Mouse (Mus musculus) small intestine, adult 2 months (tissue): ENCODE data around the gene Ccdc157. TPM values are rescaled to one million over a fixed set of nuclear protein-coding genes. Genes with fewer than 3 reads are reported as not detected.
A peak's percentile ranks its signal among the peaks of the same experiment; 100 is the strongest.
"Not testable (repeated sequence)": the region's sequence is repeated elsewhere in the genome, so short reads cannot be mapped to it uniquely, and the experiment has no call there.

Experiments
- H3K27ac ChIP-seq: fragments of 200-500 bp; 2 replicates; pipeline ENCODE4 v1.5.1; 2012; ENCODE audit warnings: low read depth, low read length, control low read depth, inconsistent platforms; ENCODE audit not compliant: insufficient read depth
- H3K27me3 ChIP-seq: fragments of 200-500 bp; 2 replicates; pipeline ENCODE4 v1.6.1; 2012; ENCODE audit warnings: mild to moderate bottlenecking, moderate library complexity, low read length, inconsistent platforms; ENCODE audit not compliant: control insufficient read depth, insufficient read depth
- H3K36me3 ChIP-seq: fragments of 200-500 bp; 2 replicates; pipeline ENCODE4 v1.6.1; 2012; ENCODE audit warnings: mild to moderate bottlenecking, low read length, control low read depth, inconsistent platforms; ENCODE audit not compliant: control insufficient read depth, insufficient read depth
- H3K4me1 ChIP-seq: fragments of 200-500 bp; 2 replicates; pipeline ENCODE4 v1.6.1; 2012; ENCODE audit warnings: low read length, inconsistent platforms, mixed read lengths; ENCODE audit not compliant: control insufficient read depth, insufficient read depth, insufficient read length
- H3K4me3 ChIP-seq: fragments of 200-500 bp; 2 replicates; pipeline ENCODE4 v1.5.1; 2012; ENCODE audit warnings: low read depth, mild to moderate bottlenecking, control low read depth, inconsistent platforms, low read length, moderate library complexity
- CTCF ChIP-seq: fragments of 200-500 bp; IDR thresholded peaks from 2 replicates; pipeline ENCODE4 v1.5.1; 2012; ENCODE audit warnings: low read depth, mild to moderate bottlenecking, control low read depth, inconsistent platforms, low read length, moderate library complexity, mixed read lengths; ENCODE audit not compliant: insufficient replicate concordance, insufficient read length; ENCODE audit errors: extremely low read depth
- POLR2A ChIP-seq: fragments of 200-500 bp; IDR thresholded peaks from 2 replicates; pipeline ENCODE4 v1.6.1; 2012; ENCODE audit warnings: low read depth, mild to moderate bottlenecking, control low read depth, inconsistent platforms, low read length, moderate library complexity
- WGBS: fragments of 180-500 bp; shearing (Covaris S2); methylation state at CpG from one replicate; pipeline ENCODE4 v1.1.7; 2018; 5-methylcytosine and 5-hydroxymethylcytosine counted together
- polyA plus RNA-seq: library from polyadenylated mRNA; depleted of rRNA; stranded (reverse); fragments of >200 nt; gene quantifications from 2 replicates; pipeline ENCODE4 v1.2.3, GENCODE M21; 2012

Gene Ccdc157
- polyA plus RNA-seq, 1 experiment = 2.1 TPM

- no peak overlapping the region for H3K4me3 ChIP-seq
- TF ChIP-seq CTCF (no peak), POLR2A (no peak)
- WGBS = 83% methylated on average over 4 of the region's 4 CpGs
- peaks cover 37% of the 10 kb centered on the region for H3K36me3 ChIP-seq
- H3K4me1 ChIP-seq = no peaks in the 10 kb centered on the region
- H3K27ac ChIP-seq = no peak overlapping the region
- no peaks in the 10 kb centered on the region for H3K27me3 ChIP-seq
These were observed 17.7 kb downstream of the Ccdc157 start for GRCm38 (mm10) chr11:4142352-4142751.

GRCm38 (mm10) chr11:4141505-4141904 lies 18.6 kb downstream of the Ccdc157 start:
- H3K4me3 ChIP-seq = no peak overlapping the region
- no peak overlapping the region for H3K27ac ChIP-seq
- no peaks in the 10 kb centered on the region for H3K27me3 ChIP-seq
- peaks cover 37% of the 10 kb centered on the region for H3K36me3 ChIP-seq
- no peaks in the 10 kb centered on the region for H3K4me1 ChIP-seq
- no peak for TF ChIP-seq CTCF
- no peak for TF ChIP-seq POLR2A

GRCm38 (mm10) chr11:4138964-4139363 lies 21.1 kb downstream of the Ccdc157 start:
- TF ChIP-seq CTCF = no peak
- H3K4me1 ChIP-seq = peaks cover 2% of the 10 kb centered on the region; the same call in 1 of the 2 replicates
- no peak overlapping the region for H3K4me3 ChIP-seq
- H3K27ac ChIP-seq = no peak overlapping the region
- WGBS = 75% methylated on average over 2 of the region's 2 CpGs
- H3K27me3 ChIP-seq = no peaks in the 10 kb centered on the region
- H3K36me3 ChIP-seq = peaks cover 37% of the 10 kb centered on the region

GRCm38 (mm10) chr11:4134986-4135935 lies 24.8 kb downstream of the Ccdc157 start, which contains the start of gene Rnf215:
Gene Rnf215, plus strand, starts transcription at chr11:4135202.
- H3K4me3 ChIP-seq = peak within 1 kb of the TSS; percentile 92
- H3K27me3 ChIP-seq = no peaks in the 10 kb centered on the region
- peak within 1 kb of the TSS; percentile 82 for H3K27ac ChIP-seq
- H3K36me3 ChIP-seq = peaks cover 8% of the 10 kb centered on the region
- peak; percentile 90 for TF ChIP-seq CTCF
- TF ChIP-seq POLR2A = peak; percentile 86
- WGBS = 1% methylated on average over 66 of the region's 66 CpGs
- peaks cover 2% of the 10 kb centered on the region; the same call in 1 of the 2 replicates for H3K4me1 ChIP-seq

GRCm38 (mm10) chr11:4134400-4134799 lies 25.7 kb downstream of the Ccdc157 start:
- Histone ChIP-seq H3K36me3 (peaks cover 1% of the 10 kb centered on the region; the same call in 1 of the 2 replicates), H3K27me3 (no peaks in the 10 kb centered on the region), H3K27ac (no peak overlapping the region), H3K4me1 (peaks cover 2% of the 10 kb centered on the region; the same call in 1 of the 2 replicates), H3K4me3 (no peak overlapping the region)
- WGBS = 59% methylated on average over 6 of the region's 6 CpGs
- no peak for TF ChIP-seq POLR2A
- TF ChIP-seq CTCF = no peak

- Histone ChIP-seq H3K27ac (no peak overlapping the region), H3K4me3 (no peak overlapping the region), H3K4me1 (peaks cover 2% of the 10 kb centered on the region; the same call in 1 of the 2 replicates), H3K27me3 (no peaks in the 10 kb centered on the region), H3K36me3 (no peaks in the 10 kb centered on the region)
- 72% methylated on average over 3 of the region's 3 CpGs for WGBS
- TF ChIP-seq POLR2A (no peak), CTCF (peak; percentile 61; the same call in 1 of the 2 replicates)
These were observed 26.6 kb downstream of the Ccdc157 start for GRCm38 (mm10) chr11:4133450-4133849.

- H3K27ac ChIP-seq, H3K27me3 ChIP-seq, H3K4me3 ChIP-seq, H3K4me1 ChIP-seq, H3K36me3 ChIP-seq: not testable (repeated sequence)
- 93% methylated on average over 4 of the region's 4 CpGs for WGBS
These were observed 31.6 kb downstream of the Ccdc157 start for GRCm38 (mm10) chr11:4128461-4128860.
